Mouse (Mus musculus) gastrocnemius, adult 2 months (tissue): ENCODE measurements around the gene Vmn1r69. TPM values are rescaled to one million over a fixed set of nuclear protein-coding genes. Genes with fewer than 3 reads are reported as not detected.

Experiments
- DNase-seq: peaks from one replicate; pipeline ENCODE4 v3.0.0; 2022
- H3K27ac ChIP-seq: fragments of 200-600 bp; 2 replicates; pipeline ENCODE4 v1.8.1; 2022; ENCODE audit warnings: mild to moderate bottlenecking
- H3K4me3 ChIP-seq: fragments of 200-600 bp; 2 replicates; pipeline ENCODE4 v1.8.1; 2022; ENCODE audit warnings: mild to moderate bottlenecking, moderate library complexity
- CTCF ChIP-seq: fragments of 200-600 bp; IDR thresholded peaks from 2 replicates; pipeline ENCODE4 v1.8.1; 2022; ENCODE audit warnings: antibody characterized with exemption, mild to moderate bottlenecking, moderate library complexity
- intact Hi-C: fragments of 180-260 bp; cut with DNase I; formaldehyde crosslinking; loops from one replicate; pipeline ENCODE4 v1.15.1; 2025
- long read RNA-seq, 2 experiments: library from polyadenylated mRNA; stranded (forward); transcript quantifications; one replicate each; pipeline ENCODE4 v2.0.0; 2021
- total RNA-seq, 2 experiments: library from RNA; stranded (reverse); gene quantifications; 2 replicates each; pipeline ENCODE4 v1.2.3; 2021

Gene Vmn1r69
- not detected for total RNA-seq
- long read RNA-seq, experiment 1 = 0 reads
- long read RNA-seq, experiment 2 = 0 reads

- no peak for TF ChIP-seq CTCF
- DNase-seq = no peak
- intact Hi-C loops = no loop called here
These were observed at the start of gene Vmn1r69 for GRCm38 (mm10) chr7:10613559-10613958. Vmn1r69 (minus strand) TSS chr7:10613659.

GRCm38 (mm10) chr7:10631232-10631631 lies 17.8 kb upstream of the Vmn1r69 start, which contains the start of gene Vmn1r70:
Vmn1r70 (plus strand) TSS chr7:10631532.
- H3K4me3 ChIP-seq = no peak within 1 kb of the TSS
- DNase-seq = no peak
- intact Hi-C loops = no loop called here
- H3K27ac ChIP-seq = no peak within 1 kb of the TSS
- TF ChIP-seq CTCF = no peak

More at GRCm38 (mm10) chr7:10613559-10613958, at the start of gene Vmn1r69:
- Histone ChIP-seq H3K4me3 (no peak within 1 kb of the TSS), H3K27ac (no peak within 1 kb of the TSS)

GRCm38 (mm10) chr7:10558385-10558784 lies 55.1 kb downstream of the Vmn1r69 start, which contains the start of gene Vmn1r68:
Vmn1r68 (minus strand) TSS chr7:10558485.
- no peak within 1 kb of the TSS for H3K4me3 ChIP-seq
- intact Hi-C loops = no loop called here
- DNase-seq = no peak
- H3K27ac ChIP-seq = no peak within 1 kb of the TSS
- no peak for TF ChIP-seq CTCF

Other genes starting within 250 kb of the Vmn1r69 start
- not detected for gene Vmn1r67, start 170.3 kb downstream of the Vmn1r69 start, total RNA-seq
- gene Zik1, start 118.3 kb downstream of the Vmn1r69 start, total RNA-seq = 1 to 10 TPM; 1.2 to 1.4 TPM
- not detected for gene Vmn1r68, start 55.2 kb downstream of the Vmn1r69 start, total RNA-seq
- gene Vmn1r70, start 17.9 kb upstream of the Vmn1r69 start, total RNA-seq = not detected
- not detected for gene Nlrp4b, start 74.1 kb upstream of the Vmn1r69 start, total RNA-seq
- gene Vmn1r71, start 140.7 kb upstream of the Vmn1r69 start, total RNA-seq = not detected